Mouse (Mus musculus) embryo, embryonic 10.5 days (tissue): ENCODE measurements around the gene Mettl21a.
"Not testable (repeated sequence)": the region's sequence is repeated elsewhere in the genome, so short reads cannot be mapped to it uniquely, and the experiment has no call there.

Source experiments
- DNase-seq: peaks from one replicate; pipeline ENCODE4 v3.0.0-alpha.2; 2015; ENCODE audit warnings: low spot score

Gene Mettl21a

GRCm38 (mm10) chr1:64616881-64617714 lies at the start of gene Mettl21a:
Gene Mettl21a, minus strand, starts transcription at chr1:64617242.
- DNase-seq = peak; percentile 94

- no peak for DNase-seq
These were observed 41.8 kb upstream of the Mettl21a start for GRCm38 (mm10) chr1:64658876-64659275.

- DNase-seq = no peak
These were observed 39.5 kb upstream of the Mettl21a start for GRCm38 (mm10) chr1:64656423-64657129.

- DNase-seq = no peak
These were observed 38.4 kb upstream of the Mettl21a start for GRCm38 (mm10) chr1:64655415-64655814.

GRCm38 (mm10) chr1:64653701-64654100 lies 36.7 kb upstream of the Mettl21a start:
- no peak for DNase-seq

- no peak for DNase-seq
These were observed 32.5 kb upstream of the Mettl21a start for GRCm38 (mm10) chr1:64649362-64650124.

- no peak for DNase-seq
These were observed 27.5 kb upstream of the Mettl21a start for GRCm38 (mm10) chr1:64644513-64644912.

GRCm38 (mm10) chr1:64642541-64642940 lies 25.5 kb upstream of the Mettl21a start:
- DNase-seq = not testable (repeated sequence)

GRCm38 (mm10) chr1:64641069-64641468 lies 24.0 kb upstream of the Mettl21a start:
- DNase-seq = no peak

GRCm38 (mm10) chr1:64639279-64639678 lies 22.2 kb upstream of the Mettl21a start:
- no peak for DNase-seq

GRCm38 (mm10) chr1:64635624-64636023 lies 18.6 kb upstream of the Mettl21a start:
- DNase-seq = no peak

- DNase-seq = no peak
These were observed 16.2 kb upstream of the Mettl21a start for GRCm38 (mm10) chr1:64633237-64633636.

GRCm38 (mm10) chr1:64631526-64631925 lies 14.5 kb upstream of the Mettl21a start:
- no peak for DNase-seq

- DNase-seq = no peak
These were observed 8.2 kb upstream of the Mettl21a start for GRCm38 (mm10) chr1:64625214-64625613.

GRCm38 (mm10) chr1:64623558-64624435 lies 6.8 kb upstream of the Mettl21a start:
- peak; percentile 23 for DNase-seq

GRCm38 (mm10) chr1:64621116-64621515 lies 4.1 kb upstream of the Mettl21a start:
- DNase-seq = no peak

- no peak for DNase-seq
These were observed 1.2 kb upstream of the Mettl21a start for GRCm38 (mm10) chr1:64618226-64618625.

- DNase-seq = peak; percentile 89
These were observed 608 bp upstream of the Mettl21a start for GRCm38 (mm10) chr1:64617715-64617984.

GRCm38 (mm10) chr1:64616531-64616880 lies 536 bp downstream of the Mettl21a start:
- no peak for DNase-seq

- no peak for DNase-seq
These were observed 966 bp downstream of the Mettl21a start for GRCm38 (mm10) chr1:64616076-64616475.

- DNase-seq = no peak
These were observed 1.5 kb downstream of the Mettl21a start for GRCm38 (mm10) chr1:64615531-64615991.
